Mouse (Mus musculus) kidney, postnatal 0 days (tissue): ENCODE data around the gene Plpp3. TPM values are rescaled to one million over a fixed set of nuclear protein-coding genes. Genes with fewer than 3 reads are reported as not detected.
A peak's percentile ranks its signal among the peaks of the same experiment; 100 is the strongest.

Experiments used
- ATAC-seq: fragments of 200-750 bp; cut with Nextera tagmentation; replicated peaks from 2 replicates; pipeline ENCODE4 v1.8.0; 2017; ENCODE audit warnings: low read depth, moderate number of reproducible peaks, moderate TSS enrichment, moderate library complexity; ENCODE audit not compliant: low FRiP score
- DNase-seq: peaks from one replicate; pipeline ENCODE4 v3.0.0-alpha.2; 2016; ENCODE audit warnings: low spot score
- H3K27ac ChIP-seq: fragments of 300-500 bp; sonication (generic); 2 replicates; pipeline ENCODE4 v1.5.1; 2014; ENCODE audit warnings: mild to moderate bottlenecking
- H3K27me3 ChIP-seq: fragments of 300-500 bp; sonication (generic); 2 replicates; pipeline ENCODE4 v1.6.1; 2014; ENCODE audit warnings: low read length, mixed read lengths; ENCODE audit not compliant: insufficient read depth
- H3K36me3 ChIP-seq: fragments of 300-500 bp; sonication (generic); 2 replicates; pipeline ENCODE4 v1.6.1; 2014; ENCODE audit warnings: low read length, mixed read lengths; ENCODE audit not compliant: insufficient read depth
- H3K4me1 ChIP-seq: fragments of 300-500 bp; sonication (generic); replicated peaks from 2 replicates; pipeline ENCODE4 v1.6.1; 2014; ENCODE audit warnings: antibody characterized with exemption, low read length, mixed read lengths; ENCODE audit not compliant: insufficient read depth
- H3K4me2 ChIP-seq: fragments of 300-500 bp; sonication (generic); 2 replicates; pipeline ENCODE4 v1.6.1; 2014; ENCODE audit warnings: mild to moderate bottlenecking, low read length, moderate library complexity, mixed read lengths
- H3K4me3 ChIP-seq: fragments of 300-500 bp; sonication (generic); replicated peaks from 2 replicates; pipeline ENCODE4 v1.5.1; 2014; ENCODE audit warnings: low read depth, low read length
- H3K9ac ChIP-seq: fragments of 300-500 bp; sonication (generic); 2 replicates; pipeline ENCODE4 v1.6.1; 2014; ENCODE audit warnings: low read depth, low read length
- H3K9me3 ChIP-seq: fragments of 300-500 bp; sonication (generic); replicated peaks from 2 replicates; pipeline ENCODE4 v1.6.1; 2016; ENCODE audit warnings: low read length, inconsistent platforms, mixed read lengths
- CTCF ChIP-seq: IDR thresholded peaks from 2 replicates; pipeline ENCODE4 v1.5.1; 2016; ENCODE audit warnings: antibody characterized with exemption, low read depth, mild to moderate bottlenecking, moderate library complexity
- WGBS: fragments of 180-500 bp; shearing (Covaris S2); extraction: QIAGEN DNeasy Blood & Tissue Kit; methylation state at CpG from one replicate; pipeline ENCODE4 v1.1.7; 2014; 5-methylcytosine and 5-hydroxymethylcytosine counted together
- polyA plus RNA-seq: library from polyadenylated mRNA; unstranded; fragments of >200 nt; fragmentation: Nextera tagmentation; extraction: Ambion mirVana; gene quantifications from 2 replicates; pipeline ENCODE4 v1.2.1, GENCODE M21; 2015

Gene Plpp3
- polyA plus RNA-seq, 1 experiment from 2014 or later = 77.4 TPM

DNA sequence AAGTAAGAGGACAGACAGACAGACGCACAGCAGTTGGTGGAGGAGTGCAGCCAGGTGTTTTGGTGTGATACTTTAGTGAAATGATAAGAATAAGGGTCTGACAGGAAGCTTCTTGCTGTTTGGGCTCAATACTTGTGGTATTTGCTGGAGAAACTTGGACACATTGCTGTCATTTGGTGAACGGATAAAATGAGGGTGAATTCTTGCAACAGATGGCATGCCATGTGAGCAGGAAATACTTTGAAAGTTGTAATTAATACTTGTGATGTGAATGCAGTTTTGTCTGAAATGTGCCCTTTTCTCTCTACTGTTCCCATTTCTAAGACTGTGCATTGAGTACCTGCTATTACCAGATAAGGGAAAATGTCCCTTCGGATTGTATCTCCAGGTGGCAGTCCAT lies 14.3 kb downstream of the Plpp3 start:
- no peak for TF ChIP-seq CTCF

DNA sequence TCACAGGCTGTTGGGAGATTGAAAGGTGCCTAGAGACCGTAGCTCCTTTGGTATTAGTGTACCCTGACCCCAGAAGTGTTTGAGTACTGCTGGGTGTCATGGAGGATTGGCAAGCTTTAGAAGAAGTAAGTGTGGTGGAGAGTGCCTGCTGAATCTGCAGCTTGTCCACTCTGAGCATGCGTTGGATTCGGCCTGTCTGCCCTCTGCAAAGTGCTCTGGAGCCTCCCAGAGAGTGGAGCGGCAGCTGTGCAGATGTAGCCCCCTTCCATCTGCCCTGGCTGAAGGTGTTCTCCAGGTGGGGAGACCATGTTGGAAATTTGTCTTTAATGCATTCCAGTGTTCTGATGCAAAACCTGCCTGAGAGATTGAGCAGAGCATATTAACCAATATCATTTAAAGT lies 17.6 kb downstream of the Plpp3 start:
- TF ChIP-seq CTCF = no peak
- Histone ChIP-seq H3K4me2 (no peak overlapping the region), H3K36me3 (0 out of 2 replicates have a peak, but pooled peaks cover 5% of the 10 kb centered on the region), H3K4me3 (no peak overlapping the region), H3K27me3 (no peaks in the 10 kb centered on the region), H3K27ac (no peak overlapping the region), H3K9ac (no peak overlapping the region), H3K4me1 (peaks cover 13% of the 10 kb centered on the region; the same call in 1 of the 2 replicates), H3K9me3 (no peaks in the 10 kb centered on the region)
- ATAC-seq (no peak), DNase-seq (no peak)
- 79% methylated on average over 4 of the region's 4 CpGs for WGBS

More for the DNA sequence above, 14.3 kb downstream of the Plpp3 start:
- peaks cover 29% of the 10 kb centered on the region for H3K4me1 ChIP-seq
- peak overlapping the region; percentile 76 for H3K27ac ChIP-seq
- H3K4me3 ChIP-seq = no peak overlapping the region
- 79% methylated on average over 3 of the region's 3 CpGs for WGBS
- H3K9me3 ChIP-seq = no peaks in the 10 kb centered on the region
- ATAC-seq = no peak
- no peaks in the 10 kb centered on the region for H3K27me3 ChIP-seq
- 0 out of 2 replicates have a peak, but pooled peaks cover 5% of the 10 kb centered on the region for H3K36me3 ChIP-seq
- DNase-seq = no peak
- no peak overlapping the region for H3K9ac ChIP-seq
- H3K4me2 ChIP-seq = no peak overlapping the region

DNA sequence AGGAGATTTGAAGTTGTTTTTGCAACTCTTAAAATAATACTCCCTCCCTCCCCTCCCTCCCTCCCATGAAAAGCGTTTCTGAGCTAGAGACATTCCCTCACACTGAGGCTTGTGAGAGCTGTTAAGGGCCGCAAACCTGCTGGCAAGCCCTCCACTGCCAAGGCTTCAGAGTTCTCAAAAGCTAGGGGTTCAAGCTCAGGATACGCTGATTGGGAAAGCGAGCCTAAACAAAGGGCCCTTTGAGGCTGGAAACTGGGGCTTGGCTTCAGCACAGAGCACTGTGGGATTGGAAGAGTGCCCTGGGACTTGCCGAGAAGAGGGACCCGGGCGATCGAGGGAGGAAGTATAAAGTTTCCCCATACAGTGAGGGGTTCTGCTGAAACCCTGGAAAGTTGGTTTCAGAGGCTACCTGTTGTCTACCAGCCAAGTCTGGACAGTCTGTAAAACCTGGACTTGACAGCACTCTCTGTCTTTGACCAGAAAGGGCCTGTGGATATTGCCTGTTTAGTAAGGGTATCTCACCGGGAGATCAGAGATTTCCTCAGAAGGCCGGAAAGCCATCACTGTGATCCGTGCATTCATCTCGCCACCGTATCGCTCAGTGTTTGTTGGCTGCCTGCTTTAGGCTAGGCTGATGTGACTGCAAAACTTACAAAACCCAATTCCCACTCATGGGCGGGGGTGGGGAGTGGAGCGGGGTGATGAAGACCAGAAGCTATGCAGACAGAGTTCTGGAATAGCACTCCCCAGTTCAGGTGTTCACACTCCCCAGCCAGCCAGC lies 18.3 kb downstream of the Plpp3 start:
- 73% methylated on average over 16 of the region's 16 CpGs for WGBS
- DNase-seq = no peak
- no peak for ATAC-seq
- H3K27me3 ChIP-seq = no peaks in the 10 kb centered on the region
- H3K36me3 ChIP-seq = 0 out of 2 replicates have a peak, but pooled peaks cover 8% of the 10 kb centered on the region
- peaks cover 13% of the 10 kb centered on the region; the same call in 1 of the 2 replicates for H3K4me1 ChIP-seq
- no peak overlapping the region for H3K9ac ChIP-seq
- TF ChIP-seq CTCF = no peak
- no peak overlapping the region for H3K4me2 ChIP-seq
- no peaks in the 10 kb centered on the region for H3K9me3 ChIP-seq
- no peak overlapping the region for H3K27ac ChIP-seq
- H3K4me3 ChIP-seq = no peak overlapping the region

- 0 out of 2 replicates have a peak, but pooled peaks cover 3% of the 10 kb centered on the region for H3K36me3 ChIP-seq
- no peaks in the 10 kb centered on the region for H3K9me3 ChIP-seq
- no peak overlapping the region for H3K4me2 ChIP-seq
- TF ChIP-seq CTCF = no peak
- no peak for DNase-seq
- H3K9ac ChIP-seq = no peak overlapping the region
- WGBS = 54% methylated on average over 14 of the region's 16 CpGs
- no peak overlapping the region for H3K27ac ChIP-seq
- no peaks in the 10 kb centered on the region for H3K27me3 ChIP-seq
- H3K4me3 ChIP-seq = no peak overlapping the region
- peaks cover 3% of the 10 kb centered on the region for H3K4me1 ChIP-seq
- ATAC-seq = no peak
Measured at GRCm38 (mm10) chr4:105181014-105181658, 24.0 kb downstream of the Plpp3 start.

DNA sequence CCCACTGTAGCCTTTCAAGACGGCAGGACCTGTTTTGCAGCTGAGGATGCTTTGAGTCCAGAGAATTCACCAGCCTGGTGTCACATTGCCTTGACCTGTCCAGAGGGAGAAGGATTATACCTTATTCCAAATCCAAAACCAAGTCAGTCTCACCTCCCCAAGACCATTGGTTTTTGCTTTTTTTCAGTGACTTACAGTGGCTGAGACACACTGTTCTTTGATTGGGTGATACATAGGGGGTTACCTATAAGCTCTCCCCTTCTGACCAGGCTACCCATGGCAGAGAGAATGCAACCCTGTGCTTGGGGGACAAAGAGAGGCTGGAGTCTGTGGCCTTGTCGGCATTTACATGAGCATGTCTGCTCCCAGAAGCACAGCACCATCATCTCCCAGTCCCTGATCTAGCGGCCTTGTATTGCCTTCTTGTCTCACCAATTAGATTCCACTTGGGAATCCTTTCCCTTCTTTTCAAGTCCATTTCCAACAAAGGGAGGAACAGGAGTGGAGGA lies 24.6 kb downstream of the Plpp3 start:
- Histone ChIP-seq H3K36me3 (0 out of 2 replicates have a peak, but pooled peaks cover 2% of the 10 kb centered on the region), H3K4me2 (no peak overlapping the region), H3K27ac (no peak overlapping the region), H3K9ac (no peak overlapping the region), H3K9me3 (no peaks in the 10 kb centered on the region), H3K4me1 (peaks cover 3% of the 10 kb centered on the region), H3K4me3 (no peak overlapping the region), H3K27me3 (no peaks in the 10 kb centered on the region)
- ATAC-seq (no peak), DNase-seq (no peak)
- 52% methylated on average over 3 of the region's 3 CpGs for WGBS
- no peak for TF ChIP-seq CTCF

DNA sequence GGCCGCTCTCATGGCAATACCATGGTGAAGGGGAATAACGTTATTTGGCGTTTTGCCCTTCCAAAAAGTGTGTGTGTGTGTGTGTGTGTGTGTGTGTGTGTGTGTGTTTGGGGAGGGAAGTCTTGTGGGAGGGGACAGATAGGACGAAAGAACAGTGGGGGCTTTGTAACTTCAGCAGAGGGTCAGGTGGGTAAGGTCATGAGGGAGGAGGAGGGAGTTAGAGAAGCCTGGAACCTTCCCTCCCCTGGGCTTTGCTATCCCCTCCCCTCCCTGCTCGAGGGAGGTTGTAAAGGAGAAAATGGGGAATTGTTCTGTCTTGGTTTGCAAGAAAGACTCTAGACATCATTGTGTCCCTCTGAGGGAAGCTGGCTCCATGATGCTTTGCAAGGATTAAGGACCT lies 25.1 kb downstream of the Plpp3 start:
- 61% methylated on average over 4 of the region's 5 CpGs for WGBS
- DNase-seq (no peak), ATAC-seq (no peak)
- peaks cover 3% of the 10 kb centered on the region for H3K4me1 ChIP-seq
- H3K36me3 ChIP-seq = 0 out of 2 replicates have a peak, but pooled peaks cover 2% of the 10 kb centered on the region
- H3K9me3 ChIP-seq = no peaks in the 10 kb centered on the region
- no peak overlapping the region for H3K4me2 ChIP-seq
- no peak overlapping the region for H3K9ac ChIP-seq
- H3K4me3 ChIP-seq = no peak overlapping the region
- no peak overlapping the region for H3K27ac ChIP-seq
- no peak for TF ChIP-seq CTCF
- H3K27me3 ChIP-seq = no peaks in the 10 kb centered on the region
